Mouse (Mus musculus): Measurements from ENCODE around the gene Qpct.
A peak's percentile ranks its signal among the peaks of the same experiment; 100 is the strongest.
"Not testable (repeated sequence)": the region's sequence is repeated elsewhere in the genome, so short reads cannot be mapped to it uniquely, and the experiment has no call there.

Qpct gene

DNA sequence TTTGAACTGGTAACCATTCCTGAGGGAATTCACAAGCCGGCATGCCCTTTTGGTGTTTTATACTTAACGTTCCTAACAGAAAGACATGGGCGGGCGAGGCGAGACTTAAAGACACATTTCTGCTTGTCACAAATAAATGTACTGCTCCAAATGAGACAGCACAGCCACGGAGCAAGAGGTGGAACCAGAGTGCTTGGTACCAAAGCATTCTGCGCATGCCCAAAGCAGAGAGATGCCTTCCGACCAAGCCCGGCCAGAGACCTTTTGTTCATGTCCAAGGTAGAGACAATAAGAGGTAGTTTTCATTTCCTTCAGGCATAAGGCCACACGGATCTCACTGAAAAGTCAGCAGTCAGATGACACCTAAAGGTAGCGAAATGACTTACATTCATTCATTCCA lies 20.2 kb downstream of the Qpct start:
- DNase-seq (ENCODE audit: low spot score), result no peak

DNA sequence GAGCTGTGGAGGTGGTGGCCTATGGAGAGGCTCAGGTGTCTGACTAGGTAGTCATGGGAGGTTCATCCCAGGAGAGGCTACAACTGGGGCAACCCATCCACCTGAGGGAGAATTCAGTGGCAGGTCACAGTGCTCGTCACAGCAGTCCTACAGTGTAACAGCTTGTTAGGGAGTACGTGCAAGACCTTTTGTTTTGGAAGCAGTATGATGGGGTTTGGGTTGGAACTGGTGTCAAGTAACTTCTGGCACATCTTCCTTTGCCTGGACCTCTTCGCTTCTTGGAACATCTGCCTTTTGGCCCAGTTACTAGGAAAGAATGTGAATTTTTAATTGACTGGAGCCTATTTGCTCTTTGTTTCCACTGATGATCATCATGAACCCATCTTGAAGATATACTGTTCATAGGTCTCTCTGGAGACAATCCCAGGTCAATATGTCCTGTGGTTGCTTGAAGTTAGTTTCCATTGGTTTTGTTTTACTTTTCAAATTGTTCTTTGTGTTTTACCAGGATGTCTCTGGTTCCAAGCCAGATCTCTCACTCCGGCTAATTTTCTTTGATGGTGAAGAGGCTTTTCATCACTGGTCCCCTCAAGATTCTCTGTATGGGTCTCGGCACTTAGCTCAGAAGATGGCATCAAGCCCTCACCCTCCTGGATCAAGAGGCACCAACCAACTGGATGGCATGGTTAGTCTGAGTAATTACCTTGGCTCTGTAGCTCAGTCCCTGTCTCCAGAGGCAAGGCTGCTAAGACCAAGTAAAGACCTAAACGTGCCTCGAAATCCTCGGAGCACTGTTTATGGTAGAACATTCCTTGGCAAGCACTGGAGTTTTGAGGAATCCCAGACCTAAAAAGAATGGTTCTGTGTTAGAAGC lies 25.5 kb downstream of the Qpct start:
- peak; percentile 16 for DNase-seq (ENCODE audit: low spot score)

DNA sequence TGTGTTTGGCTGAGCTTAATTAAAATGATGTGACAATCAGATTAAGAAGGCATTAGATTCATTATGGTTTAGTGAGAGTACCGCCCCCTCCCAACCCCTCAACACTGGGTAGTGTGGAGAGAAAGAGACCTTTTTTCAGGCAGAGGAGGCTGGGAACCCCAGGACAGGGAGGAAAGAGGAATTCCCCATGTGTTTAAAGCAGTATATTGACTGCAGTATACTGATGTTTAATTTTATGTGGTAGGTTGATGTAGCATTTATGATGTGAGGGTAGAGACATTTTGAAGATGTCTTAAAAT lies 26.1 kb downstream of the Qpct start:
- no peak for DNase-seq (ENCODE audit: low spot score)

DNA sequence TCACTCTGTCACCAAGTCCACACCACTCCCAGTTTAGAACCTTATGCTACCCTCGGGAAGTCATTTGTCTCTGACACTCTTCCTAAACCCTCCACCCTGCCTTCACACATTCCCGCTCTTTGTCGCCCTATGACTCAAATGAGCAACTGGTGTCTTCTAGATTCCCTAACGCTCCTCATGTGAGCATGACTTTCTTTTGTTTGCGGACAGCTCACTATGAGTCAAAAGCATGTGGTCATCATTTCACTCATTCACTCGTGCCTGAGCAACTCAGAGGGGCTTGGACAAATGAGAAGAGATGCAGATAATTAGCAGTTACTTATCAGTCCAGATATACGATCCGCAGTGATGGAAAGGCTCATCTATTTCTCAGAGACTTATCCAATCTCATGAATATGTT lies 26.5 kb downstream of the Qpct start:
- DNase-seq (ENCODE audit: low spot score), result no peak

DNA sequence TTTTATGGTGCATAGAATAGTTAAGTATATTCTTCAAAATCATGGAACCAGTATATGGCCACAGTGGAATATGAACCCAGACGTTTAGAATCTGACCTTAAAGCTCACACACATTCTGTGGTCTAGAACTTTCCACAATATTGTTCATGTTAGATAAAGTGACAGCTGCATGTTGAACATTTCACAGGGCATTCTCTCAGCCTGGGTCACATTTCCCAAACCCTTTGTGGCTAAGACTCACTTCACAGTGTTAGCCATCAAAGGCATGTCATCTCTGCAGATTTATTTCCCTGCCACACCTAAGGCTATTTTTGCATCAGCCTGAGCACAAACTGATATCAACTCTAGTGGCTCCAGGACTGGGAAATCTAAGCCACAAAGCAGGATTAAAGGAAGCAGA lies 40.0 kb downstream of the Qpct start:
- no peak for DNase-seq (ENCODE audit: low spot score)

DNA sequence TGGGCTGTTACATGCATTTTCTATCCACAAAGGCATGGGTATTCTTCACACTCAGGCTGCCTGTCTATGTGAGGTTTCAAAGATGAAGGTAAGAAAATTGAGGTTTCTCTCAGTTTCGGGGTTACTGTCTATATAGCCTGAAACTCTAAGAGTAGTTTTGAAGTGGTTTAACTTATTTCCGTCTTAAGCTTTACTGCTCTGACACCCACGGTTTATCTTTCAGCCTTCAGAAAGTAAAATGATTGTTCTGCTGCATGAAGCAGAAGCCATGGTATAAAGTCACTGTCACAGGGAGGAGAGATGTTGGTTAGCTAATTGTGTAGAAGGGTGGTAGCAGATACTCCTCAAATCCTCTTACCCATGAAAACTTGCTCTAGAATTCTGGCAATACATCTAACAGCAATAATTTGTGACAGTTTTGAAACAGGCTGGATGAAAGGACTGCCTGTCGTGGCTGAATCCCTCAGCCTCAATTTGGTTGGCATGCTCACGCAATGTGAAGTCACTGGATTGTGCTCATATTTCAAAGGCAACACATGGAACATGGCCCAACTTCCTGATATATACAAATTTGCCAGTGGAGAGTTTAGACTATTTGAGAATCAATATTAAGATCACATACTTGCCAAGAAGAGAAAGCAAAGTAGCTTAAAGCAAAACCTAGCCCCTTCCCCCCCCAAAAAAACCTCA lies 41.7 kb downstream of the Qpct start:
- DNase-seq (ENCODE audit: low spot score), result no peak

DNA sequence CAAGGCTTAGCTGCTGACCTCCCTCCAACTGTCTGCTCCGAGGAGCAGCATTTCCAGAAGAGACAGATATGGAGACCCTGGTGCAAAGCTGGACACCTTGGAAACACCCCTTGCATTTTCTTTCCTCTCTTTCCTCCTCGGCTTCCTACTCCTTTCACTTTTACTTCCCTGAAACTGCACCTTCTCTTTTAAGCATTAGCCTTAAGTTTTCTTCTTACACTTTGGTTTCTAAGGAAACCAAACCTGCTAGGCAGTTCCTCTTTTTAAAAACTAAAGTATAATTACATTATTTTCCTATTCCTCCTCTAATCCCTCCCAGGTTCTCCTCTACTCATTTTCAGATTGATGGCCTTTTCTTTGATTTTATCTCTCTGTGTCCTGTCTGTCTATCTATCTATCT lies 43.9 kb downstream of the Qpct start:
- no peak for DNase-seq (ENCODE audit: low spot score)

DNA sequence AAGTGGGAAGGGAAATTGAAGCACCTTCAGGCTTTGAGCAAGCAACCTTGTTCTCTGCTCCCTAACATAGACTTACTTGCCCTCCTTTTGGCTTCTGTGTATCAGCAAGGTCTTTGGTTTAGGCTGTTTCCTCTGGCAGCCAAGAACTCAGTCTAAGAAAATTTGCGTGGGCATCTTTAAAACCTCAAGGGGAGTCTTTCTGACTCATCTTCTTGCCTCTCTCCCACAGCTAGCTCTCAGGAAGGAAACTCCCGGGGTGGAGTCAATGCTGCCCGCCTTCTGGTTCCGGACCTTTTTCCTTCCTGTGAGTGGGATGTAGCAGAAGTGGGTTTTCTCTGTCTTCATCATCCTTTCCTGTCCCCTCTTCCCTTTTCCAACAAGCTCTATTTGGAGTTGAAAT lies 48.2 kb downstream of the Qpct start:
- no peak for DNase-seq (ENCODE audit: low spot score)

DNA sequence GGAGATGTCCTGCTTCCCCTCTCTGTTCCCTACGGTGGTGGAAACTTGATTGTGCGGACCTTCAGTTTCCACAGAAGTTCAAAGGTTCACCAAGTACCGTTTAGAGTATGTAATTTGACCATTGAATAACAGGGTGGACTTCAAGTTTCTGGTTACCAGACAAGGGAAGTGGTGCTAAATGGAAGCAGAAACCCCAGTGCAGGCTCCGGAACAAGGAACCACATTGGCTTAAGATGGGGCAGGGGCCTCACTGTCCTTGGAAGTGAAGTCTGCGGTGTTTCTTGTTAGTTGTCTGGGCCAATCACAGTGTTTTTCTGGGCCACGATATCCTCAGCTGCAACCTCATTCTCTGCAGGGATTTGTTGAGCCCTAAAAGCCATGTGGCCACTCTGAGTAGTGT lies 56.5 kb downstream of the Qpct start:
- no peak for DNase-seq (ENCODE audit: low spot score)

DNA sequence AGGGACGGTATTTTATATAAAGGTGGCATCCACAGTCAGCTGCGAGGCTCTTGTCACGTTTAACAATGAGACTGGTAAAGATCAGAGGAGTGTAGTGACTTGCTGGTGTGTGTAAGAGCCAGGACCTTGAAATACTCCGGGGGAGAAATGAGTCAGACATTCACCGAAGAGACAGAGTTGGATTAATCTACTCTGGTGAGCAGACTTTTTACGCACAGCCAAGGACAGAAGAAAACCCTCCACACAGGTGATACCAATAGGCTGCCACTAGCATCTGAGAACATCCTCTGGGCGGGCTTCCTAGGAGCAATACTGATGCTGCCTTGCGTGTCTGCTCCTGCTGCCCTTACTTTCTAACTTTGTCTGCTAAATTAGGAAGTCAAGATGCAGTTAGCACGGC lies 57.9 kb downstream of the Qpct start:
- DNase-seq (ENCODE audit: low spot score), result no peak

DNA sequence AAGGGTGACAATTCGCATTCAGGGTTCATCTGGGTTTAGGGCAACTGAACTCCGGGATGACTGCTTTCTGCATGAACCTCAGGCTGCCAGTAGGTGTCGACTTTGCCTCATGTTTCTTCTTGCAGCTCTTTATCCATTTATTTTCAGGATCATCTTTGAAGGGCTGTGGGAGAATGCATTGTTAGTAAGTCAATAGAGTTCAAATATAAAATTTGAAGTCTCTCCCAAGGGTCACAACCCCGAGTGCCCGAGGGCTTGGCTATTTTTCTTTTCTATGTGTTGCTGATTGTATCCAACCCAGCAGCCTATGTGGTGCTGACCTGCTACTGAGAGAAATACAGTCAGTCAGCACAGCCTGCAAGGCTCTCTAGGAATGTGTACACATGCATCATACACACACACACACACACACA lies 59.2 kb downstream of the Qpct start:
- DNase-seq (ENCODE audit: low spot score), result peak; percentile 62

DNA sequence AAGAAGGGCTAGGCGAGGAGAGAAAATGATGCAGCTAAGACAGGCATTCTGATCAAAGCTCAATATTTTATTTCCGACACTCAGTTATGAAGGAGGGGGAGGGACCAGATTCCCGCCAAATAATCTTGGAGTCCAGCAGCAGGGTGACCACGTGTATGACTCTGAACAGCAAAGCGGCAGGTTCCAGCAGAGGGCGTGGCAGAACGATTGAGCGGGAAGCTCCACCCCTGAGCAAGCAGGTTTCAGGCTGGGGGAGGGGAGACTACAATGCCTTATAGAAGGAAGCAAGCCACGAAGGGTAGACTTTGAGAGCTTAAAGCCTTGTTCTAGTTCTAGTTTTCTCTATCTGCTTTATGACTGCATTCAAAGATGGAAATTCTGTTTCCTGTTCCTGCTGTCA lies 63.5 kb downstream of the Qpct start:
- not testable (repeated sequence) for DNase-seq (ENCODE audit: low spot score)

DNA sequence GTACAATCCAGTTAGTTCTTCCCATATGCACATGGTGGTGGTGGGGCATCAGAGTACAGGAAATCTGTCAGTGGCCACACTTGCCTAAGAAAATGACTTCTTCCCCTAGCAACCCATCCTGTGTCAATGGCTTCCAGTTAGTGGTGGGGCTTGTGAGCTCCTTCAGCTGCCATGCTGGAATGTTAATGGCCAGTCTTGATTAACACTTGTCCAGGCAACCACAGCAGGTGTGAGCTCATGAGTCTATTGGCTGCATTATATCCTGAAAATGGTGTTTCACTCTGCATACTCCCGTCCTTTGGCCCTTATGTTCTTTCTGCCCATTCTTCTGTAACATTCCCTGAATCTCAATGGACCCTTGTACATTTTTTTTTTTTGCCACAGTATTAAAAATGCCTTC lies 67.4 kb downstream of the Qpct start:
- no peak for DNase-seq (ENCODE audit: low spot score)

DNA sequence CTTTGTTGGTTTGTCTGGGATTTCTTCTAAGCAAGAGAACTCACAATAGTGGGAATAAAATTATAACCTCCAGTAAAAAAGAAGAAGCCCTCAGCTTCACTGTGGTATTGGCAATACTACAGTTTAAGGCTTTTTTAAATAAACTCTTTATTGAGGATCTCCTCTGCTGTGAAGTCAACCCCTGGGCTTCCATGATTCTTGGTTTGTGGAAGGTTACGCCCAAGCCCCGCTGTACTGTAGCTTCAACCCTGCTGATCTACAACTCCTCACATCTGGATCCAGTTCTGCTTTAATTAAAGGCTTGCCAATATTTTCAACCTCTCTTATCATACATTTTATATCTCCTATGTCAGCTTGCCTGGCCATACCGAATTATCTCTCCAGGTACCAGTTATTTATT lies 68.6 kb downstream of the Qpct start:
- DNase-seq (ENCODE audit: low spot score), result no peak

DNA sequence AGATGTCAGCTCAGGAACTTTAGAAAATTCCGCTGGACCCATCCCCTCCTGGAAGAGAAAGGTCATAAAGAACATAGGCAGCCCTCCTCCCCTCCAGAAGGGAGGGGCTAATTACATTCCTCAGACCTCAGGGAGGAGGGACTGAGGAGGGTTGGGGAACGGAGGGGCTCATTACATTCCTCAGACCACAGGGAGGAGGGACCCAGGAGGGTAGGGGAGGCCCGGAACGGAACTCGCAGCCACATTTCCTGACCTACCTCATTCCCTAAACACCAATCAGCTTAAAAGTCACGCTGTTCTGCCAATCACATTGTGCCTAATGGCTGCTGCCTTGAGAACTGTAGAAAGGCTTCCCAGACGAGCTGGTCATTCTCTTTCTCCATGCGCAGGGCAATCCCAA lies 82.0 kb downstream of the Qpct start:
- DNase-seq (ENCODE audit: low spot score), result no peak

DNA sequence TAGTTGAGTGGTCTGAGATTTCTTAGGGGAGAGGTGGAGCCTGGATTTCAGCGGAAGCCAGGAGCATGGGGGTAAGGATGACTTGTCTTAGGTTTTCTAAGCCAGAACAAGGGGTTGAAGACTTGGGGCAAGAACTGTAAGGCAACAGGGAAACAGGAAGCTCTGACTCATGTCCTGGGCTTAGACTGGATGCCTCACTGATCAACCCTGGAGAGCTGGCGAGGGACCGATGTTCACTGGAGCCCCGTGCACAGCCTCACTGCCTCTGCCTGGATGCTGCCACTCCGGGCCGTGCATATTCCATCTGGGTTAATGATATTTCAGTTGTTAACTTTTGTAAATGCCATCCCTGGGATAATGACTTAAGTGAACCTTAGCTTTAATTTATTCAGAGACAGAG lies 84.1 kb downstream of the Qpct start:
- no peak for DNase-seq (ENCODE audit: low spot score)

DNA sequence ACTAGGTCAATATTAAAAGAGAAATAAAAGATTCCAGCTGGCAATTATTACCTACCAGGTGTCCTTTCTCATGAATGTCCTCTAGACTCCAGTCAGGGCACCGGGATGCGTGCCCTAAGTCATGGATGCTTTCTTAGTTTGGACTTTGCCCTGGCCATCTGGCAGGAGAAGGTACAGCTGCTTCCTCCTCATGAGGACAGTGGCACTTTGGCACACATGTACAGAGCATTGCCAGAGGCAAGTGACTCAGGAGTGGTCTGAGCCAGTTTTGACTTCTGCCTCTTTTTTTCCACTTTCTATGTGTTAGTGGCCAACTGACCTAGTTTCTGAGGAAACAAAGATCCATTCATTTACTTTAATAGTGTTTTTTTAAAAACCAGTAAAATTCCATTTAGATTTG lies 84.7 kb downstream of the Qpct start:
- peak; percentile 6 for DNase-seq (ENCODE audit: low spot score)
